Mouse (Mus musculus): ENCODE data around the gene Sox10.

DNA sequence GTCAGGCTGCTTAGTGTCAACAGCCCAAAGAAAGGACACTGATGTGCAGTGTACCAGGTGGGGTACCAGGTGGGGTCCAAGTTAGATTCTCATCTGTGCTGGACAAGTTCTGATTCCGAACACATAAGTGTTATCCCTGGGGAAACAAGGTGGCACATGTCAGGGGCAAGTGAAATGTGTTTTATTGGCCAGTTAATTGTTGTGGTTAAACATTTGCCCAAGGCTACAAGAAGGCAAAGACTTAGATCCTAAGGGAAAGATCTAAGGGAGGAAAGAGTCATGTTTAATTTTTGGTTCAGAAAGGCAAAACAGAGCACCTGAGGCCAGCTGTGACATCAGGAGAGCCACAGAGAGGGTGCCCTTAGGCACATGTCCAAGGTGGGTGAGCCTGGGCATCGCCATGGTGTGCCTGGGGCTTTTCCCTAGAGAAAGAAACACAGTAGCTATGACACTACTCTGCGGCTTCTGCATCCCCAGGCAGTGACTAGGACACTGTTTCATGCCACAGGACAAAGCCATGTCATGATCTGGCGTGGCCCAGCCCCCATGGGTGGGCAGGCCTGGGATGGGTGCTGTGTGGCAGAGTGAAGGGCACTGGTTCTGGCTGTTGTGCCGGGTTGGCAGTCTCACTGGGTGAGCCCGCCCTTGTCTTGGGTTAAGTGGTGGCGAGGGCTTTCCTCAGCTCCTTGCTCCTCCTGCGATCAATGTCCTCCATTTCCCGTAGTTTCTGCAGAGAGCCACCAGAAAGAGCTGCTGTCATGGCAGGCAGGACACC, 30.4 kb downstream of the Sox10 start:
- TF ChIP-seq EP300 (IDR thresholded peaks at IDR 0.05; ENCODE audit: low read depth) (no peak), CTCF (IDR thresholded peaks at IDR 0.05; ENCODE audit: low read depth) (no peak)
